8 mouse cellular contexts compared by ENCODE assay signal in genomic region chr2:173413906-173414656, GRCm38 (mm10).
DNase-seq lines count a peak whose midpoint lies in the region; ATAC-seq and TF ChIP-seq lines count a peak whose summit lies in the region.

No protein-coding gene starts in this region.

- DNase-seq in adrenal gland, adult (ENCODE audit: inconsistent age in 2 of 2, low spot score in 1 of 2) = peak; percentile 40 to 66
- no peak for DNase-seq in adrenal gland, adult 8-10 months
- DNase-seq in brain, embryonic 14.5 days (ENCODE audit: low read depth) = peak; percentile 91
- peak; percentile 78 for DNase-seq in forebrain, postnatal 0 days
- peak; percentile 69 for DNase-seq in hindbrain, embryonic 14.5 days (ENCODE audit: low spot score)
- DNase-seq in left cerebral cortex, postnatal 25 days (ENCODE audit: low spot score in 2 of 2) = peak; percentile 37 to 49
- DNase-seq in retina, postnatal 7 days (ENCODE audit: low read depth, low spot score) = peak; percentile 56
- DNase-seq in spleen, adult 12 weeks (ENCODE audit: low spot score) = no peak

- 30% methylated on average over 18 of the region's 18 CpGs for WGBS in forebrain, postnatal 0 days
- 50% methylated on average over 18 of the region's 18 CpGs for WGBS in hindbrain, embryonic 14.5 days

- H3K9ac ChIP-seq in forebrain, postnatal 0 days = no peak overlapping the region; the same call in 1 of the 2 replicates
- H3K9ac ChIP-seq in hindbrain, embryonic 14.5 days = no peak overlapping the region

- no peaks in the 10 kb centered on the region for H3K36me3 ChIP-seq in forebrain, postnatal 0 days (ENCODE audit: insufficient read depth)
- no peaks in the 10 kb centered on the region for H3K36me3 ChIP-seq in hindbrain, embryonic 14.5 days (replicated peaks; ENCODE audit: control insufficient read depth, insufficient read depth)

- H3K9me3 ChIP-seq in forebrain, postnatal 0 days (ENCODE audit: low read length) = no peaks in the 10 kb centered on the region
- H3K9me3 ChIP-seq in hindbrain, embryonic 14.5 days (ENCODE audit: control insufficient read depth, low read length) = no peaks in the 10 kb centered on the region

- no peaks in the 10 kb centered on the region for H3K27me3 ChIP-seq in forebrain, postnatal 0 days (ENCODE audit: insufficient read depth, low read length)
- H3K27me3 ChIP-seq in hindbrain, embryonic 14.5 days (ENCODE audit: control insufficient read depth, insufficient read depth, low read length) = no peaks in the 10 kb centered on the region

- peak; percentile 95 for ATAC-seq in forebrain, postnatal 0 days
- ATAC-seq in hindbrain, embryonic 14.5 days (ENCODE audit: low FRiP score) = peak; percentile 88

- intact Hi-C loops in left cerebral cortex, postnatal 25 days (cut with DNase I) = no loop called here

- H3K4me1 ChIP-seq in forebrain, postnatal 0 days (ENCODE audit: insufficient read depth) = no peaks in the 10 kb centered on the region
- H3K4me1 ChIP-seq in hindbrain, embryonic 14.5 days (replicated peaks; ENCODE audit: control insufficient read depth, insufficient read depth, low read length) = peaks cover 10% of the 10 kb centered on the region; the same call in 1 of the 2 replicates

- H3K4me3 ChIP-seq in forebrain, postnatal 0 days (ENCODE audit: low read depth, low read length) = no peak overlapping the region
- no peak overlapping the region for H3K4me3 ChIP-seq in hindbrain, embryonic 14.5 days (replicated peaks; ENCODE audit: low read length)

- TF ChIP-seq POLR2A in brain, embryonic 14.5 days (IDR thresholded peaks at IDR 0.05; ENCODE audit: borderline replicate concordance, extremely low read depth, insufficient read depth, insufficient read length, poor library complexity, severe bottlenecking) = no peak

- no peak for TF ChIP-seq CTCF in brain, embryonic 14.5 days (IDR thresholded peaks at IDR 0.05; ENCODE audit: borderline replicate concordance, extremely low read depth, insufficient read depth, insufficient read length)
- TF ChIP-seq CTCF in forebrain, postnatal 0 days (IDR thresholded peaks at IDR 0.05; ENCODE audit: low read depth) = peak; percentile 2; the same call in 1 of the 2 replicates

- H3K27ac ChIP-seq in forebrain, postnatal 0 days (ENCODE audit: low read depth, low read length) = no peak overlapping the region
- peak overlapping the region; percentile 48; the same call in 1 of the 2 replicates for H3K27ac ChIP-seq in hindbrain, embryonic 14.5 days

- no peak overlapping the region for H3K4me2 ChIP-seq in forebrain, postnatal 0 days (ENCODE audit: low read depth)
- H3K4me2 ChIP-seq in hindbrain, embryonic 14.5 days (replicated peaks) = no peak overlapping the region

Comparison
In these comparisons a context has a peak if more than half of its experiments do, and no peak if none do; other contexts are left out.
1. DNase-seq: peak in adrenal gland, adult (2 of 2), brain, embryonic 14.5 days (single experiment), forebrain, postnatal 0 days (single experiment), hindbrain, embryonic 14.5 days (single experiment), left cerebral cortex, postnatal 25 days (2 of 2) and retina, postnatal 7 days (single experiment); none in adrenal gland, adult 8-10 months (single experiment) and spleen, adult 12 weeks (single experiment).